In genomic region chr10:96751580-96752264, GRCm38 (mm10) we compare ENCODE assay signal across 7 mouse cellular contexts.
DNase-seq lines count a peak whose midpoint lies in the region; ATAC-seq and TF ChIP-seq lines count a peak whose summit lies in the region.

No protein-coding gene starts in this region.

- peaks cover 34% of the 10 kb centered on the region for H3K4me1 ChIP-seq in embryonic facial prominence, embryonic 10.5 days
- peaks cover 21% of the 10 kb centered on the region for H3K4me1 ChIP-seq in limb, embryonic 12.5 days (replicated peaks)
- peaks cover 26% of the 10 kb centered on the region for H3K4me1 ChIP-seq in midbrain, embryonic 14.5 days (ENCODE audit: control insufficient read depth, insufficient read depth, low read length)
- peaks cover 5% of the 10 kb centered on the region; the same call in 1 of the 2 replicates for H3K4me1 ChIP-seq in spleen, adult 2 months (ENCODE audit: control insufficient read depth, insufficient read depth, insufficient read length)

- H3K4me2 ChIP-seq in limb, embryonic 12.5 days, result peak overlapping the region; percentile 45
- peak overlapping the region; percentile 37 for H3K4me2 ChIP-seq in midbrain, embryonic 14.5 days (ENCODE audit: low read length)

- no peaks in the 10 kb centered on the region for H3K27me3 ChIP-seq in embryonic facial prominence, embryonic 10.5 days (replicated peaks; ENCODE audit: low read depth, poor library complexity, severe bottlenecking)
- no peaks in the 10 kb centered on the region for H3K27me3 ChIP-seq in limb, embryonic 12.5 days
- H3K27me3 ChIP-seq in midbrain, embryonic 14.5 days (ENCODE audit: control insufficient read depth, insufficient read depth, low read length), result no peaks in the 10 kb centered on the region
- H3K27me3 ChIP-seq in spleen, adult 2 months (ENCODE audit: control insufficient read depth, insufficient read depth, low read length), result no peaks in the 10 kb centered on the region

- TF ChIP-seq CTCF in spleen, adult 2 months (IDR thresholded peaks at IDR 0.05; ENCODE audit: extremely low read depth, insufficient read depth, insufficient read length, insufficient replicate concordance), result no peak

- no peaks in the 10 kb centered on the region for H3K9me3 ChIP-seq in embryonic facial prominence, embryonic 10.5 days
- no peaks in the 10 kb centered on the region for H3K9me3 ChIP-seq in limb, embryonic 12.5 days
- no peaks in the 10 kb centered on the region for H3K9me3 ChIP-seq in midbrain, embryonic 14.5 days (ENCODE audit: control insufficient read depth, low read length)

- ATAC-seq in limb, embryonic 12.5 days (ENCODE audit: insufficient number of reproducible peaks, insufficient read depth, low FRiP score, low TSS enrichment, low read depth), result no peak
- ATAC-seq in midbrain, embryonic 14.5 days (ENCODE audit: low FRiP score, low TSS enrichment), result peak; percentile 70; the same call in 1 of the 2 replicates

- peak overlapping the region; percentile 70 for H3K27ac ChIP-seq in embryonic facial prominence, embryonic 10.5 days (replicated peaks)
- 0 out of 2 replicates have a peak overlapping the region, but pooled peaks have one; percentile 14 for H3K27ac ChIP-seq in limb, embryonic 12.5 days
- peak overlapping the region; percentile 26 for H3K27ac ChIP-seq in midbrain, embryonic 14.5 days (replicated peaks; ENCODE audit: low read depth, low read length)
- H3K27ac ChIP-seq in spleen, adult 2 months (ENCODE audit: insufficient read depth, low read length), result peak overlapping the region; percentile 7; the same call in 1 of the 2 replicates

- H3K4me3 ChIP-seq in embryonic facial prominence, embryonic 10.5 days, result peak overlapping the region; percentile 39
- no peak overlapping the region for H3K4me3 ChIP-seq in limb, embryonic 12.5 days (replicated peaks)
- no peak overlapping the region; the same call in 1 of the 2 replicates for H3K4me3 ChIP-seq in midbrain, embryonic 14.5 days (replicated peaks; ENCODE audit: low read depth, low read length)
- peak overlapping the region; percentile 29 for H3K4me3 ChIP-seq in spleen, adult 2 months (ENCODE audit: extremely low read depth, insufficient read depth, insufficient read length)

- H3K36me3 ChIP-seq in embryonic facial prominence, embryonic 10.5 days (replicated peaks), result no peaks in the 10 kb centered on the region
- H3K36me3 ChIP-seq in limb, embryonic 12.5 days, result no peaks in the 10 kb centered on the region
- H3K36me3 ChIP-seq in midbrain, embryonic 14.5 days (ENCODE audit: control insufficient read depth, insufficient read depth, low read length), result no peaks in the 10 kb centered on the region
- no peaks in the 10 kb centered on the region for H3K36me3 ChIP-seq in spleen, adult 2 months (ENCODE audit: control insufficient read depth, insufficient read depth, low read length)

- TF ChIP-seq POLR2A in spleen, adult 2 months (IDR thresholded peaks at IDR 0.05; ENCODE audit: low read depth, low read length), result no peak; the same call in 1 of the 2 replicates

- no peak overlapping the region for H3K9ac ChIP-seq in limb, embryonic 12.5 days (replicated peaks)
- no peak overlapping the region for H3K9ac ChIP-seq in midbrain, embryonic 14.5 days (replicated peaks; ENCODE audit: low read length)

- 23% methylated on average over 12 of the region's 12 CpGs for WGBS in embryonic facial prominence, embryonic 10.5 days
- WGBS in limb, embryonic 12.5 days, result 14% methylated on average over 12 of the region's 12 CpGs
- 13% methylated on average over 12 of the region's 12 CpGs for WGBS in midbrain, embryonic 14.5 days
- WGBS in spleen, adult 2 months, result 6% methylated on average over 12 of the region's 12 CpGs

- peak; percentile 78 to 86 for DNase-seq in adrenal gland, adult 18-20 months (ENCODE audit: low spot score in 2 of 2)
- DNase-seq in embryonic facial prominence, embryonic 10.5 days (ENCODE audit: low spot score), result peak; percentile 70
- peak; percentile 93 to 97 for DNase-seq in heart, adult 18-20 months
- DNase-seq in kidney, adult 18-20 months, result peak; percentile 93
- DNase-seq in midbrain, embryonic 14.5 days, result peak; percentile 80
- peak; percentile 82 to 97 for DNase-seq in spleen, adult 2 months (ENCODE audit: low read depth in 1 of 2, low spot score in 2 of 2)

Comparison
In these comparisons a context has a peak if more than half of its experiments do, and no peak if none do; other contexts are left out.
1. H3K27ac ChIP-seq: peak in every context shown above with its lines; median percentile 70 in embryonic facial prominence, embryonic 10.5 days; 26 in midbrain, embryonic 14.5 days; 14 in limb, embryonic 12.5 days; 7 in spleen, adult 2 months.
2. H3K4me3 ChIP-seq: peak in embryonic facial prominence, embryonic 10.5 days (single experiment) and spleen, adult 2 months (single experiment); none in limb, embryonic 12.5 days (single experiment) and midbrain, embryonic 14.5 days (single experiment).
3. Peak in every context shown above with its lines, with median percentiles within 50 percentile points of each other: DNase-seq.